Mouse (Mus musculus): ENCODE measurements around the gene Miga2. TPM values are rescaled to one million over a fixed set of nuclear protein-coding genes. Genes with fewer than 3 reads are reported as not detected.

The Miga2 gene
- polyA plus RNA-seq, 1 experiment from 2014 or later: 34.9 TPM

GRCm38 (mm10) chr2:30342544-30342943 lies 21.5 kb upstream of the Miga2 start:
- Histone ChIP-seq H3K4me1 (no peaks in the 10 kb centered on the region), H3K9me3 (no peaks in the 10 kb centered on the region), H3K9ac (no peak overlapping the region), H3K27me3 (replicated peaks) (no peaks in the 10 kb centered on the region), H3K4me3 (no peak overlapping the region), H3K27ac (no peak overlapping the region), H3K4me2 (no peak overlapping the region), H3K36me3 (replicated peaks) (peaks cover 66% of the 10 kb centered on the region)
- 93% methylated on average over 7 of the region's 7 CpGs for WGBS
- ATAC-seq (replicated peaks): no peak

DNA sequence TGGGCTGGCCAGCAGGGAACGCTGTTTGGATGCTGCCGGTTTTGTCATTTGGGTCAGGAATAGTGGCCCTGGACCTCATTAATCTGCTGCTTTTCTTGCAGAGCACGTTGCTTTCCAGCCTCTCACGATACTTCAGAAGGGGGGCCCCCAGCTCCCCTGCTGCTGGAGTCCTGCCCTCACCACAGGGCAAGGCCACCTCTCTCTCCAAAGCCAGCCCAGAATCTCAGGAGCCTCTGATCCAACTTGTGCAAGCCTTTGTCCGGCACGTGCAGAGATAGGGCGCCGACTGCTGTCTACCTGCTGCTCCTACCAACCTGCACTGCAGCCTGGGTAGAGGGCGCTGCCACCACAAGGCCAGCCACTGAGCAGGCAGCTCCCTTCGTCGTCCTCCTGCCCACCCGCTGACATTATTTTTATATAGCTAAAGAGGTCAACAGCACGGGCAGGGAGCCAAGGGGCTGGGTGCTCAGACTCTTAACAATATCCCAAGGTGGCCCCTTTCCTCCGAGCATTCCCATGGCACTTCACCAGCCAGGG lies 20.4 kb upstream of the Miga2 start:
- H3K27me3 ChIP-seq (replicated peaks): no peaks in the 10 kb centered on the region
- WGBS: 67% methylated on average over 14 of the region's 14 CpGs

DNA sequence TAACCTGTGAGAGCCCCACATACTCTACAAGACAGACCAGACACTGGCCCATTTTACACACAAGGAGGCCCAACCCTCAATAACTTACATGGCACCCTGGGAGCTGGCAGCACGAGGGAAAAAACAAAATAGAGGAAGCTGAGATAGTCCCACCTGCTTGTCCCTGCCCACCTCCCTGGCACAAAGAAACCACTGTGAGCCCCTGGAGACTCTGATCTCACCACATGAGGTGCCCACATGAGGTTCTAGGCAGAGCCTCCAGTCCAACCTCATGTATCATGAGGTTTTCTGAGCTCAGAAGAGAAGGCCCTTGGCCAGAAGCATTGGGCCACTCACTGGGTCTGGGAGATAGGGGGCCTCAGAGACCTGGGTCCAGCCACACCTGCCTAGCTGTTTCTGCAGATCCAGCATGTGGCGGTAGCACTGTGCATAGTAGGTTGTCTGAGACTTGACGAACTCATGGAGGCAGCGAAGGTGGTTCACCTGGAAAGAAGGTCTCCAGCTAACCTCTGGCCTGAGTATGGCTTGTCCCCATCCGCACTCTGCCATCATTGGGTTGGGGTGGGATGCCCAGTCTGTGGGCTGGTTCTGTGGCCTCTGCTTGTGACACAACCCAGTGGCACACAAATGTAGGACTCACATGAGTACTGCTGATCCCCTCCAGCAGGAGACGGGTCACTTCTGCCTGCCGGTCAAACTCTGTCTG lies 17.9 kb upstream of the Miga2 start:
- H3K27ac ChIP-seq: no peak overlapping the region
- no peak overlapping the region for H3K4me3 ChIP-seq
- H3K27me3 ChIP-seq (replicated peaks): no peaks in the 10 kb centered on the region
- no peak for ATAC-seq (replicated peaks)
- peaks cover 71% of the 10 kb centered on the region for H3K36me3 ChIP-seq (replicated peaks)
- no peaks in the 10 kb centered on the region for H3K4me1 ChIP-seq
- no peak overlapping the region for H3K4me2 ChIP-seq
- H3K9ac ChIP-seq: no peak overlapping the region
- WGBS: 88% methylated on average over 7 of the region's 7 CpGs
- no peaks in the 10 kb centered on the region for H3K9me3 ChIP-seq

More for the DNA sequence above, 20.4 kb upstream of the Miga2 start:
- H3K27ac ChIP-seq: no peak overlapping the region
- H3K9ac ChIP-seq: no peak overlapping the region
- no peak overlapping the region for H3K4me3 ChIP-seq
- ATAC-seq (replicated peaks): no peak
- no peak overlapping the region for H3K4me2 ChIP-seq
- peaks cover 64% of the 10 kb centered on the region for H3K36me3 ChIP-seq (replicated peaks)
- H3K9me3 ChIP-seq: no peaks in the 10 kb centered on the region
- no peaks in the 10 kb centered on the region for H3K4me1 ChIP-seq

DNA sequence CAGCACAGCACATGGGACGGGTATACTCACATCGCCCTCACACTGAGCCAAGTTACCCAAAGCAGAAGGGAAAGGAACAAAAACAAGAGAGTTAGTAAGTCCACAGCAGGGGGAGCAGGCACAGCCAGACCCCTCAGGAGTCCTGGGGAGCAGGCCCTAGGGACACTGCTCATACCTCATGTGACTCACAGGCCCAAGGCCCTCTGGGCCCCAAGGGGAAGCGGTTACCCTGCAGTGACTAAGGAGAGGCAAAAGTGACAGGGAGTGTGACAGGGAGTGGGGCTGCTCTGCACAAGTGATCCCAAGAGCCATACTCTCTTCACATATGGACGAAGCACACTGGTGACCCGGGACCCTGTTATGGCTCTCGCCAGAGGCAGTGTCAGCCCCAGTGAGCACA lies 14.8 kb upstream of the Miga2 start:
- Histone ChIP-seq H3K9ac (no peak overlapping the region), H3K36me3 (replicated peaks) (peaks cover 56% of the 10 kb centered on the region), H3K4me2 (no peak overlapping the region), H3K27me3 (replicated peaks) (no peaks in the 10 kb centered on the region), H3K4me1 (no peaks in the 10 kb centered on the region), H3K27ac (no peak overlapping the region), H3K4me3 (no peak overlapping the region), H3K9me3 (no peaks in the 10 kb centered on the region)
- 84% methylated on average over 6 of the region's 6 CpGs for WGBS
- ATAC-seq (replicated peaks): no peak

DNA sequence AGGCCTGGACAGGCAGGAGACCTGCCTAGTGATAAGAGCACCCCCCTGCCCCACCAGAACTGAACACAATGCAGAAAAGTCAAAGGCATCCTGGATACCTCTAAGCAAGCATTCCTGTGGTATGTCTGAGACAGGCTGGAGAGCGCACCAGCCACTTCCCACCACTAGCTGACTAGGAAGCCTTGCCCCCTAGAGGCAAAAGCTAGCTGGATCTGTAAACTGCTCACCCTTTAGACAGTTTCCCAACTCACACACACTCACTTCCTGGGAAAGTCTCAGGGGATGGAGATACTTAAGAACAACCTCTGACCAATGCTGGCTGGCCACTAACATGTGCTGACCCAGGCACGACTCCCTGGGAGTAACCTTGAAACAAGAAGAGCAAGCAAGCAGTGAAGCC lies 12.9 kb upstream of the Miga2 start:
- H3K36me3 ChIP-seq (replicated peaks): peaks cover 39% of the 10 kb centered on the region
- ATAC-seq (replicated peaks): no peak
- WGBS: 86% methylated on average over 2 of the region's 2 CpGs

GRCm38 (mm10) chr2:30355861-30356260 lies 8.2 kb upstream of the Miga2 start:
- Histone ChIP-seq H3K4me1 (peaks cover 26% of the 10 kb centered on the region), H3K9ac (no peak overlapping the region), H3K4me3 (no peak overlapping the region), H3K27ac (no peak overlapping the region), H3K27me3 (replicated peaks) (no peaks in the 10 kb centered on the region), H3K9me3 (no peaks in the 10 kb centered on the region), H3K4me2 (no peak overlapping the region), H3K36me3 (replicated peaks) (peaks cover 16% of the 10 kb centered on the region)
- no peak for ATAC-seq (replicated peaks)
- WGBS: 68% methylated on average over 4 of the region's 4 CpGs

More for the DNA sequence above, 12.9 kb upstream of the Miga2 start:
- Histone ChIP-seq H3K4me1 (0 out of 2 replicates have a peak, but pooled peaks cover under 1% of the 10 kb centered on the region), H3K27ac (no peak overlapping the region), H3K9ac (no peak overlapping the region), H3K9me3 (no peaks in the 10 kb centered on the region), H3K27me3 (replicated peaks) (no peaks in the 10 kb centered on the region), H3K4me2 (no peak overlapping the region), H3K4me3 (no peak overlapping the region)

- no peak for ATAC-seq (replicated peaks)
- no peak overlapping the region for H3K27ac ChIP-seq
- H3K4me3 ChIP-seq: no peak overlapping the region
- 45% methylated on average over 4 of the region's 4 CpGs for WGBS
- H3K4me1 ChIP-seq: peaks cover 26% of the 10 kb centered on the region
- peaks cover 16% of the 10 kb centered on the region for H3K36me3 ChIP-seq (replicated peaks)
- H3K27me3 ChIP-seq (replicated peaks): no peaks in the 10 kb centered on the region
- no peak overlapping the region for H3K9ac ChIP-seq
- H3K4me2 ChIP-seq: no peak overlapping the region
- no peaks in the 10 kb centered on the region for H3K9me3 ChIP-seq
Measured at GRCm38 (mm10) chr2:30356266-30356665, 7.8 kb upstream of the Miga2 start.

GRCm38 (mm10) chr2:30356906-30357305 lies 7.1 kb upstream of the Miga2 start:
- H3K9me3 ChIP-seq: no peaks in the 10 kb centered on the region
- H3K4me1 ChIP-seq: peaks cover 26% of the 10 kb centered on the region
- H3K4me2 ChIP-seq: no peak overlapping the region
- no peak overlapping the region for H3K4me3 ChIP-seq
- no peaks in the 10 kb centered on the region for H3K27me3 ChIP-seq (replicated peaks)
- H3K9ac ChIP-seq: 0 out of 2 replicates have a peak overlapping the region, but pooled peaks have one; percentile 89
- ATAC-seq (replicated peaks): no peak
- H3K27ac ChIP-seq: no peak overlapping the region
- H3K36me3 ChIP-seq (replicated peaks): peaks cover 16% of the 10 kb centered on the region
- 65% methylated on average over 9 of the region's 9 CpGs for WGBS

- 57% methylated on average over 8 of the region's 8 CpGs for WGBS
Measured at GRCm38 (mm10) chr2:30357552-30358510, 6.2 kb upstream of the Miga2 start.

DNA sequence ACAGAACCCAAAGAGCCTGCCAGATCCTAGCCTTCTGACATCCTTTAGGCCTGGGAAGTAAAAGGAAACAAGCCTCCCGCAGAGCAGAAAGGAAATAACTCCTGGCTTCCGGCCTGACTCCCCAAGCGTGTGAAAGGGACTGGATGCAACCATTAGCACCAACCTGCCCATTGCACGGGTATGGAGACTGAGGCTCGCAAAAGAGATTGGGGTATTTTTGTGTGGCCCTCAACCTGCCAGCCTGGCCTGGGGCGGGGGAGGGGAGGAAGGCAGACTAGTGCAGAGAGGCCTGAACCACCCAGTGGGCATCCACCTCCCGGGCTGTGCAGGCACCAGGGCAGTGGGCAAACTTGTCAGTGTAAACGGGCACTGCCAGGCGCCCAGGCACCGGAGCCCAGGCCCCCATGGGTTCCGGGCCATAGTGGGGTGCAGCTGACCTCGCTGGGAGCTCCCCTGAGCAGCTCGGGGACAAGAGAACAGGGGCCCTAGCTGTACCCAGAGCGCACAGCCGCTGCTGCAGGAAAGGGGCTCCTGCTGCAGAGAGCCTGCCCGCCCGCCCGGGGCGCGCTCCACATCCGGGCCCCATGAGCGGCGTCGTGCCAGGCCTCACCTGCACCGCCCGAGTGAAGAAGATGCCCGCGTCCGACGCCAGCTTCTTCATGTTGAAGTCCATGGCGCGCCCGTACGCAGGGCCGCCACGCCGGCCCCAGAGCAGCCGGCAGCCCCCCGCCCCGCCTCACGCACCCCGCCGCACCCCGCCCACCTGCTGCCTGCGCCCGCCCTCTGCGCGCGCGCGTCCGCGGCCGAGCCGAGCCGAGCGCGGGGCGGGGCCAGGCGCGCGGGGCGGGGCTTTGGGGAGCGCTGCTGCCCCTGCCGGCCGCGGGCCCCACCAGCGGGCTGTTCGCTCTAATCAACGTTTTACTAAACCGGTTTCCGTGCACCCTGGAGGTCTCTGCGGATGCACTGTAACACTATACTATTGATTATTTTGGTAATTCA lies 5.2 kb upstream of the Miga2 start, which contains the start of gene Sh3glb2:
TSS of gene Sh3glb2 (minus strand) at position 805 of the 999 bp plus-strand sequence.
- peaks cover 3% of the 10 kb centered on the region; the same call in 1 of the 2 replicates for H3K36me3 ChIP-seq (replicated peaks)
- peak within 1 kb of the TSS; percentile 74 for H3K4me3 ChIP-seq
- H3K4me1 ChIP-seq: peaks cover 26% of the 10 kb centered on the region
- peak; percentile 80 for ATAC-seq (replicated peaks)
- H3K9ac ChIP-seq: peak within 1 kb of the TSS; percentile 89
- no peaks in the 10 kb centered on the region for H3K9me3 ChIP-seq
- 3% methylated on average over 72 of the region's 73 CpGs for WGBS
- H3K27me3 ChIP-seq (replicated peaks): no peaks in the 10 kb centered on the region
- peak within 1 kb of the TSS; percentile 84 for H3K4me2 ChIP-seq
- peak within 1 kb of the TSS; percentile 83 for H3K27ac ChIP-seq

More at GRCm38 (mm10) chr2:30357552-30358510, 6.2 kb upstream of the Miga2 start:
- H3K4me2 ChIP-seq: peak overlapping the region; percentile 84
- H3K4me1 ChIP-seq: peaks cover 26% of the 10 kb centered on the region
- no peak overlapping the region for H3K27ac ChIP-seq
- H3K9me3 ChIP-seq: no peaks in the 10 kb centered on the region
- H3K36me3 ChIP-seq (replicated peaks): peaks cover 11% of the 10 kb centered on the region; the same call in 1 of the 2 replicates
- H3K4me3 ChIP-seq: peak overlapping the region; percentile 74
- H3K27me3 ChIP-seq (replicated peaks): no peaks in the 10 kb centered on the region
- no peak for ATAC-seq (replicated peaks)
- H3K9ac ChIP-seq: peak overlapping the region; percentile 89; the same call in 1 of the 2 replicates

- Histone ChIP-seq H3K4me2 (no peak overlapping the region), H3K4me3 (no peak overlapping the region), H3K36me3 (replicated peaks) (no peaks in the 10 kb centered on the region), H3K27me3 (replicated peaks) (no peaks in the 10 kb centered on the region), H3K27ac (no peak overlapping the region), H3K9me3 (no peaks in the 10 kb centered on the region), H3K4me1 (peaks cover 38% of the 10 kb centered on the region), H3K9ac (no peak overlapping the region)
- no peak for ATAC-seq (replicated peaks)
- 65% methylated on average over 10 of the region's 10 CpGs for WGBS
Measured at GRCm38 (mm10) chr2:30360626-30361025, 3.4 kb upstream of the Miga2 start.
